Mouse (Mus musculus) hindbrain, embryonic 10.5 days (tissue): Measurements from ENCODE around the gene Myrip. TPM values are rescaled to one million over a fixed set of nuclear protein-coding genes. Genes with fewer than 3 reads are reported as not detected.
"Not testable (repeated sequence)": the region's sequence is repeated elsewhere in the genome, so short reads cannot be mapped to it uniquely, and the experiment has no call there.

Experiments used
- DNase-seq: peaks from one replicate; pipeline ENCODE4 v3.0.0-alpha.2; 2017; ENCODE audit warnings: low spot score
- H3K27ac ChIP-seq: fragments of 300-500 bp; sonication (generic); 2 replicates; pipeline ENCODE4 v1.5.1; 2016; ENCODE audit warnings: mild to moderate bottlenecking, moderate library complexity
- H3K27me3 ChIP-seq: fragments of 300-500 bp; sonication (generic); 2 replicates; pipeline ENCODE4 v1.6.1; 2016; ENCODE audit warnings: mild to moderate bottlenecking; ENCODE audit not compliant: poor library complexity, insufficient read depth, severe bottlenecking
- H3K36me3 ChIP-seq: fragments of 300-500 bp; sonication (generic); 2 replicates; pipeline ENCODE4 v1.6.1; 2016; ENCODE audit warnings: mild to moderate bottlenecking, moderate library complexity
- H3K4me1 ChIP-seq: fragments of 300-500 bp; sonication (generic); replicated peaks from 2 replicates; pipeline ENCODE4 v1.6.1; 2016; ENCODE audit warnings: mild to moderate bottlenecking
- H3K4me3 ChIP-seq: fragments of 300-500 bp; sonication (generic); 2 replicates; pipeline ENCODE4 v1.5.1; 2016; ENCODE audit warnings: mild to moderate bottlenecking, moderate library complexity
- H3K9me3 ChIP-seq: fragments of 300-500 bp; sonication (generic); 2 replicates; pipeline ENCODE4 v1.6.1; 2016; ENCODE audit warnings: mild to moderate bottlenecking, moderate library complexity
- WGBS: fragments of 180-500 bp; shearing (Covaris S2); methylation state at CpG from one replicate; pipeline ENCODE4 v1.1.7; 2016; 5-methylcytosine and 5-hydroxymethylcytosine counted together
- polyA plus RNA-seq: library from polyadenylated mRNA; unstranded; fragments of >200 nt; fragmentation: Nextera tagmentation; extraction: Ambion mirVana; gene quantifications from 2 replicates; pipeline ENCODE4 v1.2.1, GENCODE M21; 2016

Gene Myrip
- polyA plus RNA-seq = 0.76 and 0.80 TPM in 2 replicates

GRCm38 (mm10) chr9:120301213-120301612 lies at the start of gene Myrip:
Myrip (plus strand) TSS chr9:120301513.
- peaks cover 21% of the 10 kb centered on the region for H3K4me1 ChIP-seq
- DNase-seq, H3K9me3 ChIP-seq, H3K27ac ChIP-seq, H3K4me3 ChIP-seq, H3K36me3 ChIP-seq: not testable (repeated sequence)
- 92% methylated on average over 1 of the region's 1 CpGs for WGBS
- H3K27me3 ChIP-seq = peaks cover 47% of the 10 kb centered on the region

GRCm38 (mm10) chr9:120259805-120260204 lies 41.5 kb upstream of the Myrip start:
- no peaks in the 10 kb centered on the region for H3K36me3 ChIP-seq
- no peaks in the 10 kb centered on the region for H3K4me1 ChIP-seq
- no peak overlapping the region for H3K4me3 ChIP-seq
- H3K27ac ChIP-seq = no peak overlapping the region
- H3K9me3 ChIP-seq = no peaks in the 10 kb centered on the region
- no peaks in the 10 kb centered on the region for H3K27me3 ChIP-seq
- 81% methylated on average over 8 of the region's 8 CpGs for WGBS
- no peak for DNase-seq

- no peak overlapping the region for H3K4me3 ChIP-seq
- 74% methylated on average over 5 of the region's 5 CpGs for WGBS
- no peak overlapping the region for H3K27ac ChIP-seq
Observed at GRCm38 (mm10) chr9:120263994-120264393, 37.3 kb upstream of the Myrip start.

GRCm38 (mm10) chr9:120273083-120273482 lies 28.2 kb upstream of the Myrip start:
- no peak for DNase-seq
- H3K27me3 ChIP-seq = no peaks in the 10 kb centered on the region
- no peak overlapping the region for H3K4me3 ChIP-seq
- no peak overlapping the region for H3K27ac ChIP-seq
- no peaks in the 10 kb centered on the region for H3K36me3 ChIP-seq
- H3K9me3 ChIP-seq = no peaks in the 10 kb centered on the region
- WGBS = 82% methylated on average over 8 of the region's 8 CpGs
- H3K4me1 ChIP-seq = peaks cover 8% of the 10 kb centered on the region; the same call in 1 of the 2 replicates

More at GRCm38 (mm10) chr9:120263994-120264393, 37.3 kb upstream of the Myrip start:
- H3K9me3 ChIP-seq = no peaks in the 10 kb centered on the region
- H3K36me3 ChIP-seq = no peaks in the 10 kb centered on the region
- H3K27me3 ChIP-seq = no peaks in the 10 kb centered on the region
- H3K4me1 ChIP-seq = no peaks in the 10 kb centered on the region
- no peak for DNase-seq

- Histone ChIP-seq H3K4me1 (peaks cover 8% of the 10 kb centered on the region; the same call in 1 of the 2 replicates), H3K27me3 (no peaks in the 10 kb centered on the region), H3K27ac (no peak overlapping the region), H3K36me3 (no peaks in the 10 kb centered on the region), H3K9me3 (no peaks in the 10 kb centered on the region), H3K4me3 (no peak overlapping the region)
- 79% methylated on average over 7 of the region's 7 CpGs for WGBS
- DNase-seq = no peak
Observed at GRCm38 (mm10) chr9:120275226-120275625, 26.1 kb upstream of the Myrip start.

GRCm38 (mm10) chr9:120281147-120281546 lies 20.2 kb upstream of the Myrip start:
- Histone ChIP-seq H3K27ac (no peak overlapping the region), H3K36me3 (no peaks in the 10 kb centered on the region), H3K9me3 (no peaks in the 10 kb centered on the region), H3K27me3 (no peaks in the 10 kb centered on the region), H3K4me1 (no peaks in the 10 kb centered on the region), H3K4me3 (no peak overlapping the region)
- 93% methylated on average over 12 of the region's 12 CpGs for WGBS
- DNase-seq = no peak

- H3K4me3 ChIP-seq = no peak overlapping the region
- H3K9me3 ChIP-seq = no peaks in the 10 kb centered on the region
- no peak for DNase-seq
- H3K27me3 ChIP-seq = no peaks in the 10 kb centered on the region
- H3K4me1 ChIP-seq = no peaks in the 10 kb centered on the region
- H3K36me3 ChIP-seq = no peaks in the 10 kb centered on the region
- 86% methylated on average over 9 of the region's 9 CpGs for WGBS
- no peak overlapping the region for H3K27ac ChIP-seq
Observed at GRCm38 (mm10) chr9:120282461-120283047, 18.8 kb upstream of the Myrip start.

GRCm38 (mm10) chr9:120283556-120283955 lies 17.8 kb upstream of the Myrip start:
- DNase-seq = no peak
- no peaks in the 10 kb centered on the region for H3K4me1 ChIP-seq
- H3K9me3 ChIP-seq = no peaks in the 10 kb centered on the region
- no peaks in the 10 kb centered on the region for H3K36me3 ChIP-seq
- no peak overlapping the region for H3K4me3 ChIP-seq
- H3K27ac ChIP-seq = no peak overlapping the region
- H3K27me3 ChIP-seq = no peaks in the 10 kb centered on the region
- WGBS = 92% methylated on average over 12 of the region's 12 CpGs

GRCm38 (mm10) chr9:120288011-120288410 lies 13.3 kb upstream of the Myrip start:
- Histone ChIP-seq H3K4me1 (peaks cover 7% of the 10 kb centered on the region), H3K36me3 (no peaks in the 10 kb centered on the region), H3K27ac (no peak overlapping the region), H3K9me3 (no peaks in the 10 kb centered on the region), H3K27me3 (no peaks in the 10 kb centered on the region), H3K4me3 (no peak overlapping the region)
- 61% methylated on average over 3 of the region's 3 CpGs for WGBS
- no peak for DNase-seq

- no peak for DNase-seq
- H3K4me1 ChIP-seq = peaks cover 7% of the 10 kb centered on the region
- H3K4me3 ChIP-seq = no peak overlapping the region
- no peaks in the 10 kb centered on the region for H3K36me3 ChIP-seq
- H3K27ac ChIP-seq = no peak overlapping the region
- H3K27me3 ChIP-seq = no peaks in the 10 kb centered on the region
- no peaks in the 10 kb centered on the region for H3K9me3 ChIP-seq
- WGBS = 94% methylated on average over 2 of the region's 2 CpGs
Observed at GRCm38 (mm10) chr9:120290375-120290774, 10.9 kb upstream of the Myrip start.

- 65% methylated on average over 5 of the region's 5 CpGs for WGBS
- Histone ChIP-seq H3K9me3 (no peaks in the 10 kb centered on the region), H3K4me3 (no peak overlapping the region), H3K4me1 (peaks cover 7% of the 10 kb centered on the region), H3K27me3 (no peaks in the 10 kb centered on the region), H3K36me3 (no peaks in the 10 kb centered on the region), H3K27ac (no peak overlapping the region)
- DNase-seq = no peak
Observed at GRCm38 (mm10) chr9:120292488-120292887, 8.8 kb upstream of the Myrip start.

GRCm38 (mm10) chr9:120295527-120295926 lies 5.8 kb upstream of the Myrip start:
- no peak for DNase-seq
- WGBS = 83% methylated on average over 5 of the region's 5 CpGs
- Histone ChIP-seq H3K4me3 (no peak overlapping the region), H3K27ac (no peak overlapping the region), H3K9me3 (no peaks in the 10 kb centered on the region), H3K4me1 (peaks cover 7% of the 10 kb centered on the region), H3K36me3 (no peaks in the 10 kb centered on the region), H3K27me3 (no peaks in the 10 kb centered on the region)

- WGBS = 91% methylated on average over 1 of the region's 1 CpGs
- Histone ChIP-seq H3K36me3 (no peaks in the 10 kb centered on the region), H3K4me1 (peaks cover 4% of the 10 kb centered on the region), H3K4me3 (no peak overlapping the region), H3K9me3 (peaks cover 3% of the 10 kb centered on the region; the same call in 1 of the 2 replicates), H3K27me3 (peaks cover 4% of the 10 kb centered on the region), H3K27ac (no peak overlapping the region)
- no peak for DNase-seq
Observed at GRCm38 (mm10) chr9:120296938-120297337, 4.4 kb upstream of the Myrip start.

GRCm38 (mm10) chr9:120299429-120299828 lies 1.9 kb upstream of the Myrip start:
- 65% methylated on average over 2 of the region's 2 CpGs for WGBS
- Histone ChIP-seq H3K36me3 (no peaks in the 10 kb centered on the region), H3K9me3 (peaks cover 9% of the 10 kb centered on the region; the same call in 1 of the 2 replicates), H3K27me3 (peaks cover 29% of the 10 kb centered on the region), H3K4me3 (no peak overlapping the region), H3K4me1 (peaks cover 17% of the 10 kb centered on the region), H3K27ac (no peak overlapping the region)
- DNase-seq = no peak
